Mouse (Mus musculus) ES-E14 (cell line): ENCODE results near the gene Rfk.

Source experiments
- MAFK ChIP-seq: IDR thresholded peaks from 2 replicates; pipeline ENCODE4 v1.6.1; 2014; ENCODE audit warnings: mild to moderate bottlenecking, low read depth, low read length, inconsistent platforms; ENCODE audit not compliant: insufficient read depth
- ZC3H11A ChIP-seq: IDR thresholded peaks from 2 replicates; pipeline ENCODE4 v1.6.1; 2012; ENCODE audit warnings: low read depth, mild to moderate bottlenecking, inconsistent platforms, low read length, borderline replicate concordance

DNA sequence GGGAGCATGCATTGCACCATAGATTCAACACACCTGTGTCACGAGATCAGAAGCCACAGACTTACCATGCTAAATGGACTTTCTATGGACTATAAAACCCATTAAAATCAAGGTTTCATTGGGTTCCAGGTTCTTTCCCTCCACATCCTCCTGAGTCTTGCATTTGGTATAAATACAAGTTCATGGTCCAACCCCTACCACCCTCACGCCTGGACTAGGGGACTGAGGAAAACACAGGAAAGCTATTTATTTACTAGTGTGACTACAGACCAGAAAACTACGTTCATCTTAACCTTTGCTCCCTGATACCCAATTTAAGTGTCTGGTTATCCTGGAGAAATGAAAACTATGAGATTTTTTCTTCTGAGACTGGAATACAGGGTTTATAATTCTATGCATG lies 21.1 kb upstream of the Rfk start, which contains the start of gene Gcnt1:
- TF ChIP-seq ZC3H11A (no peak), MAFK (no peak)
